Mouse (Mus musculus) MEL (cell line): ENCODE measurements around the gene Gm9964.

Experiments
- BHLHE40 ChIP-seq: IDR thresholded peaks from 2 replicates; pipeline ENCODE4 v1.6.1; 2012; ENCODE audit warnings: low read depth, mild to moderate bottlenecking, inconsistent platforms, low read length, improper control_type of control experiment, borderline replicate concordance
- CHD1 ChIP-seq: IDR thresholded peaks from 2 replicates; pipeline ENCODE4 v1.6.1; 2012; ENCODE audit warnings: low read depth, mild to moderate bottlenecking, inconsistent platforms, low read length, improper control_type of control experiment
- CHD2 ChIP-seq: IDR thresholded peaks from 2 replicates; pipeline ENCODE4 v1.6.1; 2011; ENCODE audit warnings: low read length, improper control_type of control experiment
- CTCF ChIP-seq, 3 experiments: IDR thresholded peaks in 2 of 3; conservative IDR thresholded peaks in 1 of 3; 2 replicates each; pipeline ENCODE4 v1.5.1; 2011 to 2012; ENCODE audit warnings: low read length in 3 of 3, low read depth in 2 of 3, mild to moderate bottlenecking in 2 of 3, improper control_type of control experiment in 1 of 3, inconsistent platforms in 1 of 3, mixed read lengths in 1 of 3, moderate library complexity in 1 of 3; ENCODE audit not compliant: control insufficient read depth in 1 of 3, insufficient read depth in 1 of 3, poor library complexity in 1 of 3, severe bottlenecking in 1 of 3
- EP300 ChIP-seq, 2 experiments: IDR thresholded peaks; 2 replicates each; pipeline ENCODE4 v1.6.1; 2011; ENCODE audit warnings: improper control_type of control experiment in 2 of 2, low read length in 2 of 2, low read depth in 1 of 2, mild to moderate bottlenecking in 1 of 2
- GABPA ChIP-seq: IDR thresholded peaks from 2 replicates; pipeline ENCODE4 v1.6.1; 2012; ENCODE audit warnings: low read depth, mild to moderate bottlenecking, inconsistent platforms, low read length, improper control_type of control experiment, moderate library complexity
- HCFC1 ChIP-seq: IDR thresholded peaks from 2 replicates; pipeline ENCODE4 v1.6.1; 2012; ENCODE audit warnings: low read depth, mild to moderate bottlenecking, inconsistent platforms, low read length, improper control_type of control experiment, moderate library complexity
- NRF1 ChIP-seq: IDR thresholded peaks from 2 replicates; pipeline ENCODE4 v1.6.1; 2014; ENCODE audit warnings: low read depth, mild to moderate bottlenecking, inconsistent platforms, low read length, improper control_type of control experiment, moderate library complexity; ENCODE audit not compliant: poor library complexity, insufficient read depth, severe bottlenecking
- POLR2AphosphoS2 ChIP-seq: IDR thresholded peaks from 2 replicates; pipeline ENCODE4 v1.6.1; 2011; ENCODE audit warnings: low read length, improper control_type of control experiment
- RCOR1 ChIP-seq: IDR thresholded peaks from 2 replicates; pipeline ENCODE4 v1.6.1; 2012; ENCODE audit warnings: low read depth, mild to moderate bottlenecking, inconsistent platforms, low read length, improper control_type of control experiment
- TAL1 ChIP-seq: IDR thresholded peaks from 2 replicates; pipeline ENCODE4 v1.6.1; 2012; ENCODE audit warnings: mild to moderate bottlenecking, inconsistent platforms, low read length, moderate library complexity, mixed read lengths
- TCF12 ChIP-seq: IDR thresholded peaks from 2 replicates; pipeline ENCODE4 v1.6.1; 2014; ENCODE audit warnings: low read depth, mild to moderate bottlenecking, inconsistent platforms, low read length, improper control_type of control experiment, moderate library complexity

GRCm38 (mm10) chr11:79325663-79326062 lies 29.0 kb upstream of the Gm9964 start:
- no peak for TF ChIP-seq POLR2AphosphoS2
- TF ChIP-seq GABPA: no peak
- TF ChIP-seq RCOR1: no peak
- TF ChIP-seq NRF1: no peak
- no peak for TF ChIP-seq CTCF (IDR thresholded peaks at IDR 0.05 in 2 of 3, conservative IDR thresholded peaks at IDR 0.05 in 1 of 3; ENCODE audit: control insufficient read depth in 1 of 3, insufficient read depth in 1 of 3, low read depth in 2 of 3, low read length in 3 of 3, poor library complexity in 1 of 3, severe bottlenecking in 1 of 3)
- no peak for TF ChIP-seq EP300 (IDR thresholded peaks at IDR 0.05; ENCODE audit: low read depth in 1 of 2, low read length in 2 of 2)
- no peak for TF ChIP-seq CHD2
- TF ChIP-seq CHD1: no peak
- TF ChIP-seq TAL1: no peak
- no peak for TF ChIP-seq HCFC1
- no peak for TF ChIP-seq BHLHE40
- TF ChIP-seq TCF12: no peak
